Mouse (Mus musculus) kidney, adult 2 months (tissue): ENCODE measurements at regions not wholly inside any gene's neighbourhood (a gene's known extent, or its start where the extent isn't known, plus 50 kb on each side); places are given as distances from the start of the nearest gene placed in this dataset.

ENCODE experiments used
- CTCF ChIP-seq: fragments of 200-500 bp; conservative IDR thresholded peaks from 2 replicates; pipeline ENCODE4 v1.5.1; 2011; ENCODE audit warnings: low read depth, mild to moderate bottlenecking, control low read depth, low read length, moderate library complexity, mixed read lengths; ENCODE audit not compliant: insufficient read depth, insufficient read length
- POLR2A ChIP-seq: fragments of 200-500 bp; IDR thresholded peaks from one replicate; pipeline ENCODE4 v1.6.1; 2011; ENCODE audit warnings: low read depth, low read length, control low read depth

DNA sequence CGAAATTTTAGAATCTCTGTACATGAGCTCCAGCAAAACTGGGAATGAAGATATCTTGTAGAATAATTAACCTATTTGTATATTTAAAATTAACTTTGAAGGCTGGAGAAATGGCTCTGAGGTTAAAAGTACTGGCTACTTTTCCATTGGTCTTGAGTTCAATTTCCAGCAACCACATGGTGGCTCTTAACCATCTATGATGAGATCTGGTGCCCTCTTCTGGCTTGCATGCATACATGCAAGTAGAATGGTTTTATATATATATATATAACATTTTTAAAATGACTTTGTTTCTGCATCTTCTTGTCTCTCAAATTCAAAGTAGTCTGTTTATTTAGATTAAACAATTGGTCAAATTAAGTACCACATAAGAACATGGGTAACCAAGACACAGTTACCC lies 227.0 kb upstream of the Gm49339 start:
- no peak for TF ChIP-seq POLR2A
- TF ChIP-seq CTCF: no peak
